Mouse (Mus musculus) heart, embryonic 14.5 days (tissue): ENCODE results near the gene Rala. TPM values are rescaled to one million over a fixed set of nuclear protein-coding genes. Genes with fewer than 3 reads are reported as not detected.
"Not testable (repeated sequence)": the region's sequence is repeated elsewhere in the genome, so short reads cannot be mapped to it uniquely, and the experiment has no call there.

Source experiments
- ATAC-seq: fragments of 200-750 bp; cut with Nextera tagmentation; 2 replicates; pipeline ENCODE4 v1.8.0; 2017; ENCODE audit warnings: low read depth, moderate TSS enrichment; ENCODE audit not compliant: insufficient number of reproducible peaks, insufficient read depth, low FRiP score
- H3K27ac ChIP-seq, 2 experiments: fragments of 200-500 bp in 1 of 2; fragments of 300-500 bp in 1 of 2; sonication (generic) in 1 of 2; replicated peaks in 1 of 2; 2 replicates each; pipeline ENCODE4 v1.5.1; 2012 to 2014; ENCODE audit warnings: low read depth in 2 of 2, low read length in 2 of 2, control low read depth in 1 of 2, mild to moderate bottlenecking in 1 of 2, mixed read lengths in 1 of 2; ENCODE audit not compliant: control insufficient read depth in 1 of 2, insufficient read depth in 1 of 2
- H3K27me3 ChIP-seq: fragments of 300-500 bp; sonication (generic); 2 replicates; pipeline ENCODE4 v1.6.1; 2014; ENCODE audit warnings: mild to moderate bottlenecking, low read length, control low read depth; ENCODE audit not compliant: control insufficient read depth, insufficient read depth
- H3K36me3 ChIP-seq: fragments of 300-500 bp; sonication (generic); 2 replicates; pipeline ENCODE4 v1.6.1; 2014; ENCODE audit warnings: mild to moderate bottlenecking, control low read depth, low read length, mixed read lengths; ENCODE audit not compliant: control insufficient read depth, insufficient read depth
- H3K4me1 ChIP-seq, 2 experiments: fragments of 200-500 bp in 1 of 2; fragments of 300-500 bp in 1 of 2; sonication (generic) in 1 of 2; 2 replicates each; pipeline ENCODE4 v1.6.1; 2012 to 2014; ENCODE audit warnings: low read length in 2 of 2, control low read depth in 1 of 2, mixed read lengths in 1 of 2; ENCODE audit not compliant: control insufficient read depth in 2 of 2, insufficient read depth in 2 of 2
- H3K4me2 ChIP-seq: fragments of 300-500 bp; sonication (generic); 2 replicates; pipeline ENCODE4 v1.6.1; 2014; ENCODE audit warnings: mild to moderate bottlenecking, low read length
- H3K4me3 ChIP-seq, 2 experiments: fragments of 200-500 bp in 1 of 2; fragments of 300-500 bp in 1 of 2; sonication (generic) in 1 of 2; 2 replicates each; pipeline ENCODE4 v1.5.1; 2012 to 2014; ENCODE audit warnings: low read length in 2 of 2, mild to moderate bottlenecking in 2 of 2, control low read depth in 1 of 2, low read depth in 1 of 2, moderate library complexity in 1 of 2; ENCODE audit not compliant: control insufficient read depth in 1 of 2, insufficient read depth in 1 of 2
- H3K9ac ChIP-seq: fragments of 300-500 bp; sonication (generic); 2 replicates; pipeline ENCODE4 v1.6.1; 2014; ENCODE audit warnings: mild to moderate bottlenecking, low read length
- H3K9me3 ChIP-seq: fragments of 300-500 bp; sonication (generic); 2 replicates; pipeline ENCODE4 v1.6.1; 2016; ENCODE audit warnings: low read length, control low read depth; ENCODE audit not compliant: control insufficient read depth
- WGBS: fragments of 180-500 bp; shearing (Covaris S2); extraction: QIAGEN DNeasy Blood & Tissue Kit; methylation state at CpG from one replicate; pipeline ENCODE4 v1.1.7; 2014; 5-methylcytosine and 5-hydroxymethylcytosine counted together
- polyA plus RNA-seq: library from polyadenylated mRNA; unstranded; fragments of >200 nt; fragmentation: Nextera tagmentation; extraction: Ambion mirVana; gene quantifications from 2 replicates; pipeline ENCODE4 v1.2.1, GENCODE M21; 2014

Gene Rala
- polyA plus RNA-seq, 1 experiment from 2014 or later: 83.7 TPM

DNA sequence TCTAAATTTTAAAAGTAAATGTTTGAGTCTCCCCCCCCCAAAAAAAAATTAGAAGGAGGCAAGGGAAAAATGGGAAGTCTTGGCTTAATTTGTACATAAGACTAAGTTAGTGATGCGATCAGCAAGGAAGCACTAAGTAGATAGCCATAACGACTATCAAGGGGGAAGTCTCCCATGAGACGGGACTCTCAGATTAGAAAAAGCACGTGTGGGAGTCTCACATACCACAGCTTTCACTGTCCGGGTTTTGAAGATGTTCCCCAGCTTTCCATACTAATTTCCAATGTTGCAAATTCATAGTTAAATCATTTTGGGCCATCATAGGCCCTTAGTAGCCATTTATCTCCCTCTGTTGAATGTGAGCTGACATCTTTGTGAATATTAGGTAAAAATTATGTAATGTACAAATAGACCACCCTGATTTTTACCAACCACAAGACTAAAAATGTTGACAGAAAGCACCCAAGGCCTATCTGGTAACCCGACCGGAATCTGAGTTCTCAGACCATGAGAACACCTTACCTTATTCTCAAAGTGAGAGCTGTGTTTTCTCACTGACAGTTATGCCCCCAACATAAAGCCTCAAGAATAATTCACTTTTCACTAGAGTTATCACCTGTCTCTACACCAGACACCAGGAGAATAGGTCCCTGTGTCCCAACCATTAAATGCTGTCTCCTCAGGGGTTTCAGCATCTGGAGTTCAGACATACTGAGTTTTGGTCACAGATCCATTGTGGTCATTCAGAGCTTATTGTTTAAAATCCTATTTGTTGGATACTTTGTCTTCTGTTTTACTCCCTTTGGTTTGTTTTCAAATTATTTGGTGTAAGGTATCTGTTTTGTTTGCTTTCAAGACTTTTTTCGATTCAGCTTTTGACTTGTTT, 33.1 kb upstream of the Rala start:
- H3K9ac ChIP-seq: no peak overlapping the region
- no peak overlapping the region for H3K4me2 ChIP-seq
- 58% methylated on average over 8 of the region's 8 CpGs for whole genome bisulfite sequencing
- H3K4me3 ChIP-seq: no peak overlapping the region
- peaks cover 0 to 2% of the 10 kb centered on the region in 2 experiments; a peak in 1 of 4 replicates for H3K4me1 ChIP-seq
- ATAC-seq: no peak
- H3K27me3 ChIP-seq: no peaks in the 10 kb centered on the region
- no peaks in the 10 kb centered on the region for H3K9me3 ChIP-seq
- no peak overlapping the region for H3K27ac ChIP-seq
- H3K36me3 ChIP-seq: peaks cover 4% of the 10 kb centered on the region; the same call in 1 of the 2 replicates

DNA sequence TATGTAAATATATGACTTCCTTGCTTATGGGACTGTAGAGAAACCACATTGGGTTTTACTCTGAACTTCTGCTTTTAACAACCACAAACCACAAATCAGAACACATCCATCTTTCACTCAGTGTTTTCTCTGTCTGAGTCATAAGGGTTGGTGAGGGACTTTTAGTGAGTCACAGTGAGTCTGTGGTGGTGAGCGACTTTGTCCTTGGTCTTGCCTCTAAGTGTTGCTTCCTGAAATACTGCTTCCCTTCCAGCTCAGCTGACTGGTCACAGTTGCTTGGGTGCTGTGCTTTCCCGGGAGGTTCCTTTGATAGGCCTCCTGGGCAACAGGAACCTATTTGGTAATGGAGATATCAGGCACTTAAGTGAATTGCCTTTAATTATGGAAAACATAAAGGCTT, 31.9 kb upstream of the Rala start:
- ATAC-seq: no peak
- WGBS: 21% methylated on average over 2 of the region's 2 CpGs

DNA sequence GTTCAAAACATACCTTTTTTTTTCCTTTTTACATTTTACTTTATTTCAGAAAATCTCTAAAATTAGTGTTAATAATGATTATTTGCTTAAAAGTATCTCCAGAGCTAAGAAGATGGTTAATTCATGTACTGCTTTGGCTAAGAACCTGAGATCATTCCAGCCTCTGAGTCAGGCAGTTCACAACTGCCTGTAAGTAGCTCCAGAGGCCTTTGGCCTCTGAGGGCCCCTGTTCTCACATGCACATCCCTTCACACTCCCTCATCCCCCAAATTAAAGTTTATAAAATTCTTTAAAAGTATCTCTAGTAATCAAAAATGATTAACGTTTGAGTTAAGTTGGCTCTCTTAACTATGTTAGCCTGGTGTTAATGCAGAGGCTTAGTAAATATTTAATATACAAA, 31.4 kb upstream of the Rala start:
- Histone ChIP-seq H3K4me1 (peaks cover 0 to 2% of the 10 kb centered on the region in 2 experiments; a peak in 1 of 4 replicates), H3K9me3 (no peaks in the 10 kb centered on the region), H3K27ac (no peak overlapping the region), H3K9ac (no peak overlapping the region), H3K4me3 (no peak overlapping the region), H3K36me3 (no peaks in the 10 kb centered on the region), H3K27me3 (no peaks in the 10 kb centered on the region), H3K4me2 (no peak overlapping the region)
- no peak for ATAC-seq
- 79% methylated on average over 1 of the region's 1 CpGs for WGBS

More for the DNA sequence above, 31.9 kb upstream of the Rala start:
- no peaks in the 10 kb centered on the region for H3K9me3 ChIP-seq
- H3K4me2 ChIP-seq: no peak overlapping the region
- H3K9ac ChIP-seq: no peak overlapping the region
- no peak overlapping the region for H3K4me3 ChIP-seq
- H3K27ac ChIP-seq: no peak overlapping the region
- H3K4me1 ChIP-seq: peaks cover 0 to 2% of the 10 kb centered on the region in 2 experiments; a peak in 1 of 4 replicates
- H3K36me3 ChIP-seq: no peaks in the 10 kb centered on the region
- no peaks in the 10 kb centered on the region for H3K27me3 ChIP-seq

DNA sequence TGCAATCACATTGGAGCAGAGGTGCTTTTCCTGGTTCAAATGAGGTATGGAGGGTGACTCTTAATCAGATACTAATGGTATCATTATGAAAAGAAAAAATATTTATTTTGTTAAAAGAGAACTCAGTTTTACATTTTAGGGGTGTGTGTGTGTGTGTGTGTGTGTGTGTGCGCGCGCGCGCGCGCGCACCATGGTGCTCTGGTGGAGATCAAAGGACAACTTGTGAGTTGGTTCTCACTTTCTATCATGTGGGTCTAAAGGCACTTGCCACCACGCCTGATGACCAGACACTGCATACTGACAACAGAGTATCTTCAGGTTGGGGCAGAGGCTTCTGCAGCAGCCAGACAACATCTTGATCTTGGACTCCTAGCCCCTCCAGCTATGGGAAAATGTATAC, 30.7 kb upstream of the Rala start:
- H3K9ac ChIP-seq: no peak overlapping the region
- WGBS: 93% methylated on average over 9 of the region's 9 CpGs
- H3K9me3 ChIP-seq: no peaks in the 10 kb centered on the region
- H3K4me3 ChIP-seq: no peak overlapping the region
- no peaks in the 10 kb centered on the region for H3K36me3 ChIP-seq
- H3K4me1 ChIP-seq: peaks cover 0 to 2% of the 10 kb centered on the region in 2 experiments; a peak in 1 of 4 replicates
- H3K4me2 ChIP-seq: no peak overlapping the region
- H3K27ac ChIP-seq: no peak overlapping the region
- ATAC-seq: no peak
- H3K27me3 ChIP-seq: no peaks in the 10 kb centered on the region

DNA sequence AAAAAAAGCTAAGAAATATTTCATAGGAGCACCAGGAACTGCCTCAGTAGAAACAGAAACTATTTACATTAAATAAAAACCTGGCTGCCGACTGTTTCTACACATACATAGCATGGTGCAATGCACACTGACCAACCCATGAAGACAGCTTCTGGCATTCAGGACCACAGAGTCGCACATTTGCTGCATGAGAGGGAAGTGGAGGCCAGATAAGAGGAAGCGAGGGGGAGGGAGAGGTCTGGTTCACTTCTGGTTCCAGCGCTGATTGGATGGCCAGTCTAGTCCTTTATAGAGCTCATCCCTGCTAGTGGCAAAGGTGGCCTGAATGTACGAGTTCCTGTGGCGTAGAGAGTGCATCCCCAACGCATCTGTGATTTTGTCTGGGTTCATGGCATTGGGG, 16.6 kb upstream of the Rala start:
- no peaks in the 10 kb centered on the region for H3K27me3 ChIP-seq
- no peaks in the 10 kb centered on the region for H3K4me1 ChIP-seq
- no peaks in the 10 kb centered on the region for H3K36me3 ChIP-seq
- no peak overlapping the region for H3K4me2 ChIP-seq
- ATAC-seq: no peak
- 79% methylated on average over 7 of the region's 7 CpGs for WGBS
- H3K27ac ChIP-seq: no peak overlapping the region
- no peaks in the 10 kb centered on the region for H3K9me3 ChIP-seq
- no peak overlapping the region for H3K4me3 ChIP-seq
- H3K9ac ChIP-seq: no peak overlapping the region

DNA sequence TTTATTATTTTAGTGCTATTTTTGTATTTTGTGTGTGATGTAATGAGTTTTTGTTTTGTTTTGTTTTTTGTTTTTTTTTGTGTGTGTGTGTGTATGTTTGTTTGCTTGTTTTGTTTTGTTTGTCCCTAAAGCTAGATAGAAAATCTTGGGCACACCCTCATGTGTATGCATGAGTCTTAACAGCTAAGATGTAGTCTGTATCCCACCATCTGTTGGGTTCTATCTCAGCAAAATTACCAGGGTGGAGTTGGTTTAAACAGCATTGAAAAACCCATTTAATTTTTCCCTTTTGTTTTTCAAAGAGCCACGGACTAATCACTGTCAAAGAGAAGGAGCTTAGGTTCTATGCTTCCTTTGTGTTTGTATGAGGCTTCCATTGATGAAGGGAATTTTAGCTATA, 10.2 kb upstream of the Rala start:
- H3K4me3 ChIP-seq: no peak overlapping the region
- H3K9me3 ChIP-seq: no peaks in the 10 kb centered on the region
- no peak overlapping the region for H3K4me2 ChIP-seq
- no peaks in the 10 kb centered on the region; a peak in 2 of 4 replicates for H3K4me1 ChIP-seq
- no peak overlapping the region for H3K27ac ChIP-seq
- no peak for ATAC-seq
- no peak overlapping the region for H3K9ac ChIP-seq
- WGBS: 47% methylated on average over 1 of the region's 1 CpGs
- no peaks in the 10 kb centered on the region for H3K27me3 ChIP-seq
- no peaks in the 10 kb centered on the region for H3K36me3 ChIP-seq

DNA sequence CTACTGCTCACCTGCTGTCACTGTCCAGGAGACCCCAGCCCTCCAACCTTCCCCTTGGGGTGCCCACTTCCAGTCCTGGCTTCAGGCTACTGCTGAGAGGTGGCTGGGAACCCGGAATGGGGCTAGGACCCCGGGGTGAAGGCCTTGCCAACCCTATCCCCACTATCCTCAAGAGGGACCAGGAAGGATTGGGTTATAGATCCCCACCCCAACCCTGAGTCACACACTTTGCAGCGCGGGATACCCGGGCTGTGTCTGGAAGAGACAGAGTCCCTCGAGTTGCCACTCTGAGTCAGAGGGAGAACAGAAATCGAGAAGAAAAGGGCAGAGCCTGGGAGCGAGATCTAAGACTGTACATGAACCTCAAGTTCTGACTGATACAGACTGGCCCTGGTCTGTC, 6.5 kb upstream of the Rala start:
- not testable (repeated sequence) for ATAC-seq

More for the DNA sequence above, 6.5 kb upstream of the Rala start:
- not testable (repeated sequence) for H3K9ac ChIP-seq, H3K9me3 ChIP-seq, H3K36me3 ChIP-seq, H3K27me3 ChIP-seq, H3K27ac ChIP-seq, H3K4me3 ChIP-seq, H3K4me1 ChIP-seq, H3K4me2 ChIP-seq
- 92% methylated on average over 8 of the region's 8 CpGs for WGBS
